Mouse (Mus musculus): ENCODE data around the gene Arvcf.

Arvcf gene

DNA sequence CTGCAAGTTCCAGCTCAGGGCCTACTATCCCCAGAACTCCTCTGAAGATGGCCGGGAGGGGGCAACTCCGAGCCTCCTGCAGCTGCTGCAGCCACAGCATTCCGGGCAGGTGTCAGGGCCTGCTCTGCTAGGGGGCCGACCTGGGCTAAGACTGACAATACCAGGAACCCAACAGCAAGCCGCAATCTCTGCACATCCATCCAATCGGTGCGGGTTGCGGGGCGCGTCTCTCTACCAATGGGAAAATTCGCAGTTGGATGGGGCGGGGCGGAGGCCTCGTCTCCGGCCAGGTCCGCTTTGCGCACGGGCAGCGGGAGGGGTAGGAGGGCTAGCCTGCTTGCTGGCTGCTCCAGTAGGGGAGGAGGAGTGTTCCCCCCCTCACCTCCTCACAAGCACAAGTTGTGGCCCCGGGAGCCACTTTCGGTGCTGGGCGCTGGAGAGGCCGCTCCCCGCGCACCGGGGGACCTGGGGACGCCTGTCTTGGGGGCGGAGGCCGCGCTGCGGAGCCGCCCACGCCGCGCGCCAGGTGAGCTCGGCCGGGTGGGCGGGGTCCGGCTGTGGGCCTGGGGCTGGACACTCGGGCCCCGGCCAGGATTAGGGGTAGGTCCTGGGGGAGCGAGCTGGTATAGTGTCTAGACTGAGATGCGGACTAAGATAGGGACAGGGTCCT lies at the start of gene Arvcf, which contains the start of gene Tango2:
TSS of gene Arvcf (plus strand) at position 252 of the 670 bp plus-strand sequence.
TSS of gene Tango2 (minus strand) at position 173 of the 670 bp plus-strand sequence.
- DNase-seq = peak; percentile 63 to 76

DNA sequence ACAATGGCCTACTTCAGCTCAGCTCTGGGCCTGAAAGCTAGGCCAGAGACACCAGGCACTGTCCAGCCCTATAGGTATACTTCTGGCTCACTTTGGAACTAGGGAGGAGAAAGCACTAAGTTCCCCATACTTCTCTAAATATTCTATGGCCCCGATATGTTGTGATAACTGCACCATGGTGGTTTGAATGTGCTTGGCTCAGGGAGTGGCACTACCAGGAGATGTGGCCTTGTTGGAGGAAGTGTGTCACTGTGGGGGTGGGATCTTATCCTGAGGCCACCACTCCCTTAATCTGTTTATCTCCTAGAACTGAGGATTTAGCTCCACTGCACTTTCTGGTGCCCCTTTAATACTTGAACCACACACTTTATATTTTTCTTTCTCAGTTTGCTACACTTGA lies 39.8 kb upstream of the Arvcf start:
- DNase-seq = no peak

GRCm38 (mm10) chr16:18318992-18319391 lies 29.0 kb upstream of the Arvcf start:
- DNase-seq = no peak

DNA sequence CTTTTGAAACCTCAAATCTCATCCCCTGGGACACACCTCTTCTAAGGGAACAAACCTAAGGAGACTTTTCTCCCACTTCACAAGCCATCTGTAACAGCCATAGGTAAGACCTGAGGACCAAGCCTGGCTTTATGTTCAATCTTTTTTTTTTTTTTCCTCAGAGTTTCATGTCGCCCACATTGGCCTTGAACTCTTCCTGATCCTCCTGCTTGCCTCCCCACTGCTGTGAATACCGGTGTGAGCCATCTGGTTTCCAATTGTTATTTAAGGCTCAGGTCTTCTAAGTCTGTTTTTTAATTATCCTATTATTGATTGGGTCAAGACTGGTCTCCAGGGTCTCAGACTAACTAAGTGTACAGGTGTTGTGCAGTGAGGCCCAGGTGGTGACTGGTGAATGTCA lies 26.5 kb upstream of the Arvcf start:
- DNase-seq = no peak

DNA sequence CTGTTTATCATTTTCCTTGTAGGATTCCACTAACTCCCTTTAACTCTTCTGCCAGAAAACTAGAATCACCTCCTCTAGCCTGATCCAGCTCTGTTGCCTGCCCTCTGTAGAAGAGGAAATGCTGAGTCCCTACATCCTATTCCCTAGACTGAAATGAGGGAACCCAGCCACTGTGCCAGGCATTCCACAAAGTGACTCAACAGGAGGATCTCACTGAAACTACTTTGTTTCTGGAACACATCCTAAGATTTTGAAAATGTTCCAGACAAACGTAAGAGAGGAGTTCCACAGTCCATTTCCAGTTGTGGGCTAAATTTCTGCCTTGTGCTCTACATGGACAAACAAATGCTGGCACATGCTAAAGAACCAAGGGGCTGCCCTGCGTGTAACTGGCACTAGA lies 24.5 kb upstream of the Arvcf start:
- DNase-seq = no peak

DNA sequence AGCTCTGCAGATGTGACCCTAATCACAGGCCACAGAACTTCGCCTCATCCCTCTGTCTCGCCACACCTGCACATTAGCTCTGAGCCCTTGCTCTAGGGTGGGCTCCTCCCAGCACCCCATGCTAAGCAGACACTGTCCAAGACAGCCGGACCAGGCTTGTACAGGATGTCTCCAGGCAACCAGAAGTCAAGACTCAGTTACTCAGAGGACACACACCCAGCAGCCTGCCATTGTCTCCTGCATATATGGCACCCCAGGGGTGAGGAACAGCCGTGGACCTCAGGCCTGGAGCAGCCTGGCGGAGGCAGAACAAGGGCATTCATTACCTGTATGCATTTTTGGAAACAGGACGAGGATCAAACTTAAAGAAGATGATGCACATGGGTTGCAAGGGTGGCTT lies 24.0 kb upstream of the Arvcf start:
- DNase-seq = no peak

- peak; percentile 33 to 66 for DNase-seq
Measured at GRCm38 (mm10) chr16:18325741-18326140, 22.2 kb upstream of the Arvcf start.

GRCm38 (mm10) chr16:18327936-18328335 lies 20.0 kb upstream of the Arvcf start:
- no peak for DNase-seq

DNA sequence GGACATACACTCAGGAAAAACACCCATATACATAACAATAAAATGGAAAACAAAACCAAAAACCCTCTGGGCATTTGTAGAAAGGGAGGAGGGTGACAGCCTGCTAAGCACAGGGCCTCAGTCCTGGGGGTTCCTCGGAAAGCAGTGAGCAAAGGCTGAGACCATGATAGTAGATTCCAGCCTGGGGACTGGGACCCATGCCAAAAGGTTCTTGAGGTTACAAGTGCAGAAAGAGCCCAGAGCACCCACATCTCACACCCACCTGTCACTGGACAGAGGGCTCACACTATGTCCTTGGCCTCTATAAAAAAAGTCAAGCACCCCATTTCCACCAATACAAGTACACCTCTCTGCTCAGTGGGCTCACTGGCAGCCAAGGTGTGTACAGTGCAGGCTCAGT lies 19.5 kb upstream of the Arvcf start:
- DNase-seq = no peak

DNA sequence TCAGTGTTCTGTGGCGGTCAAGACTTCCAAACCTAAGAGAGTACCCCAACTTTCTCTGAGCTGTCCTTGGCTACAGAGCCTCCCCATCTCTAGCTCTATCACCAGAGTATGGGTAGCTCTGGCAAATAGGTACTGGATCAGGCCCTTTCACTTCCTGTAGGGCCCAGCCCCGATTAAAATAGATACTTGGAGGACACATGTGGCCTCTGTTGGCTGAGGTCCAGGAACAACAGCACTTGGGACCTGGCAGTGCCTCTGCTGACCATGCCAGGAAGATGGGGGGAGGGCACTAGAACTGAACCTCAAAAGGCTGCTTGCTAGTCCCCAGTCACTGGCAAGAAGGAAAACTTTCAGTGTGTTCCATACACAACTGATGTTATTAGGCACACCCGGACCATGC lies 14.0 kb upstream of the Arvcf start:
- no peak for DNase-seq

- DNase-seq = no peak
Measured at GRCm38 (mm10) chr16:18335981-18336380, 12.0 kb upstream of the Arvcf start.

DNA sequence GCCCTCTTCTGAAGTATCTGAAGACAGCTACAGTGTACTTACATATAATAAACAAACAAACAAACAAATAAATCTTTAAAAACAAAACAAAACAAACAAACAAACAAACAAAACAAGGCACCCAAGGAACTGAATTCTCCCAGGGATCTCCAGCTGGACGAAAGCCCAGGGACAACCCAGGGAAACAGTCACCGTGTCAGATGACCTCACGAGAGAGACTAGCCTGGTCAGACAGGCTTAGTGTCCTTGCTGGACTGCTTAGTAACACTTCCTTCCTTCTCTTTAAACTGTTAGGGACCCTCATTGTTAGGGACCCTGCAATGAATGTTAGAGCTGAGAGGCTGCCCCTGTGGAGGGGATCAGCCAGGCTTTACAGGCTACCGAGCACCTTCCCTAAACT lies 10.7 kb upstream of the Arvcf start:
- no peak for DNase-seq

GRCm38 (mm10) chr16:18339866-18340265 lies 8.1 kb upstream of the Arvcf start:
- DNase-seq = no peak

DNA sequence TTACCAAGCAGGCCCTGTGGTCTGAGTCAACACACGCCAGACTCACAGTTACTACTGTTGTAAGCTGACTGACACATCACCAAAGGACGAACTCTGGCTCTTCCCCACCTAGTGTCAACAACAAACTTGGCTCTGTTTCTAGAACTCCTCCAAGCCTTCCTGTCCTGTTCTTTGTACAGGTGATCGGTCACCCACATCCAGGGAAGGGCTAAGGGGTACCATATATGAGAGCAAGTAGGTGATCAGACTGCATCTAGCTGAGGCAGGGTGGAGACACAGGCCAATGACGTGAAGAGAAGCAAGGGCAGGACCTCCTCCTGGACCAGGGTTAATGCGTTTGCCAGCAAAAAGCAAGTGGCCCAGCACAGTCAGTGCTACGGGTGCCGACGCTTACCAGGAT lies 6.4 kb upstream of the Arvcf start:
- no peak for DNase-seq

DNA sequence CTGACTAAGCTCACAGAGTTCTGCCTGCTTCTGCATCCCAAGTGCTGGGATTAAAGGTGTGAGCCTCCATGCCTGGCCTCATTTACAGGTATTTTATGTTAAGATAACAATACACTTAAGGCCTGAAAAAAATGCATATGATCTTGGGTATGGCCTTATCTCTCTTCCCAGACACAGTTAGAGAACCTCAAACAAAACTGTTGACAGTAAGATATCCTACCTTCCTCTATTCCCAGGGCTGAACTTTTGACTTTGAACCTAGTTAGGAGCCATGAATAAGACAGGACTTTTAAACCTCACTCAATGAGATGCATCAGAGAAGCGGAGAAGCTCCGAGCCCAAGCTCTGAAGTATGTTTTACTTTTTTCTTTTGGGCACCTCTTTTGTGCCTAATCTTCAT lies 5.9 kb upstream of the Arvcf start:
- DNase-seq = no peak

DNA sequence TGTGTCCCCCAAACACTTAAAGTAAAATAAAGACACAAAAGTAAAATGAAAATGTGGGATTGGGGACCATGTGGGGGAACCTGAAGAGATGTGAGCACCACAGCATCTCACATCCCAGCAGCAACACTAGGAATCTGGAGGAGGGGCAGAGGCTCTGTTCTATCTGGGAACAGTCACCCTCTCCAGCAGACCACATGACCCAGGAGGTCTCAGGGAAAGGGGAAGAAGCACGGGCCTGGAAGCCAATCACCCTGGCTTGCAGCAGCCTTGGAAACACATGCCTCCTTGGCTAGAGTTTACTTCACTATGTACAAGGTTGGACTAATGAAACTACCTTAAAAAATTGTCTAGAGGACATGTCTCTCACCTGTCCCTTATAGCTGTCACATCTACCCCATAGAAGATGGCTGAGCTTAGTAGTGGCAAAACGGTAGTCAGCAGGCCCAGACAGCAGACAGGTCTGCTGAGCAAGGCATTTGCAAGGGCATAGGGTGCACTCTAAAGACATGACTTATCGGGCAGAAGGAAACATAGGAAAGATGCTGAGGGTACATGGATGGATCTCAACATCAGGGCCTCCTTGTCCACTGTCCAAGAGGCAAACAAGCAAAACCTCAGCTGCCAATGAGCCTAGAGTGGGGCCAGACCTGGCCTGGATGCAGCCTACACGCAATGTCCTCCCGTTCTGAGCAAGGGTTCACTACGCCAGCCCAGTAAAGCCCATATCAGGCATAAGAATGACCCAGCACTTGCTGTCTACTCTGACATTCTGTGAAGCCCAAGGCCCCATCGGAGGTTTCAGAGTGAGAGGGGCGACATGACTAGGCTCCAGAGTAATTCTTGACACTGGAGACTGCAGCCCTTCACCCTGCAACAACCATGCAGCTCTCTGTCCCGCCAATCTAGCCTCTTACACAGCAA lies 5.1 kb upstream of the Arvcf start:
- peak in 1 of 2 experiments; percentile 31 for DNase-seq

- peak; percentile 98 for DNase-seq
Measured at GRCm38 (mm10) chr16:18343778-18344177, 4.2 kb upstream of the Arvcf start.

- DNase-seq = peak; percentile 82 to 84
Measured at GRCm38 (mm10) chr16:18345243-18345642, 2.7 kb upstream of the Arvcf start.

DNA sequence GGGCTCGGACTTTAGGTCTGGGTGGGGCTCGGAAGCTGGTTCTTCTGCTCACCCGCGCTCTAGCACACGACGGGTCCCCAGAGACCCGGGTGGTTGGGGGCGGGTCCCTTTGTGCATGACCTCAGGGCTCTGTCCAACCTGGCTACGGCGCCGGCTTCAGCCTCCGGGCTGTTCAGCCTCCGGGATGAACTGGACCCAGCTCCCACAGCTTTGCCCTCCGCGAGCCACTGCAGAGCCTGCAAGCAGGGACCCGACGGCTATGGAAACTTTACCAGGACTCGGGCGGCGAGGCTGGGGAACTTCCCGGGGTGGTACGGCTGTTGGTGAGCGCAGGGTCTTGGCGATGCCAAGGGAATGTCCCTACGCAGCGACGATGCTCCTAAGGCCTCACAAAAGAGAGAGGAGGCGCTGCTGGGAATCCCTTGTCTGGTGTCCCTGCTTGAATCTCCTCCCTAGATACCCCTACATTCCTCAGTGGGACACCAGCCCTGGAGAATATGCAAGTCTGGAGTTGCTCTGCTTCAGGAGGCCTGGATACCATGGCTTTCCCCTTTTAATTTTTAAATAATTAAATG lies 706 bp downstream of the Arvcf start:
- DNase-seq = no peak

- DNase-seq = no peak
Measured at GRCm38 (mm10) chr16:18349761-18350325, 1.9 kb downstream of the Arvcf start.

- DNase-seq = peak; percentile 25 to 37
Measured at GRCm38 (mm10) chr16:18351313-18352055, 3.5 kb downstream of the Arvcf start.

GRCm38 (mm10) chr16:18353106-18353505 lies 5.1 kb downstream of the Arvcf start:
- no peak for DNase-seq

GRCm38 (mm10) chr16:18356961-18357360 lies 9.0 kb downstream of the Arvcf start:
- no peak for DNase-seq
